Mouse (Mus musculus): ENCODE results near the gene Riok1.
A peak's percentile ranks its signal among the peaks of the same experiment; 100 is the strongest.

Riok1 gene

GRCm38 (mm10) chr13:38064854-38065663, 28.3 kb downstream of the Riok1 start:
- DNase-seq (ENCODE audit: low spot score) = no peak

GRCm38 (mm10) chr13:38070945-38071344, 34.1 kb downstream of the Riok1 start:
- DNase-seq (ENCODE audit: low spot score) = no peak

GRCm38 (mm10) chr13:38073374-38074307, 36.8 kb downstream of the Riok1 start:
- DNase-seq (ENCODE audit: low spot score) = no peak

- peak; percentile 37 for DNase-seq (ENCODE audit: low spot score)
Measured at GRCm38 (mm10) chr13:38074404-38074803, 37.6 kb downstream of the Riok1 start.

- no peak for DNase-seq (ENCODE audit: low spot score)
Measured at GRCm38 (mm10) chr13:38077113-38077512, 40.3 kb downstream of the Riok1 start.

GRCm38 (mm10) chr13:38078836-38079235, 42.0 kb downstream of the Riok1 start:
- DNase-seq (ENCODE audit: low spot score) = no peak

- no peak for DNase-seq (ENCODE audit: low spot score)
Measured at GRCm38 (mm10) chr13:38079366-38079765, 42.6 kb downstream of the Riok1 start.

- no peak for DNase-seq (ENCODE audit: low spot score)
Measured at GRCm38 (mm10) chr13:38080014-38080413, 43.2 kb downstream of the Riok1 start.

- no peak for DNase-seq (ENCODE audit: low spot score)
Measured at GRCm38 (mm10) chr13:38080725-38081124, 43.9 kb downstream of the Riok1 start.

GRCm38 (mm10) chr13:38081161-38081560, 44.4 kb downstream of the Riok1 start:
- DNase-seq (ENCODE audit: low spot score) = no peak

GRCm38 (mm10) chr13:38086711-38087110, 49.9 kb downstream of the Riok1 start:
- no peak for DNase-seq (ENCODE audit: low spot score)

GRCm38 (mm10) chr13:38088008-38088407, 51.2 kb downstream of the Riok1 start:
- DNase-seq (ENCODE audit: low spot score) = no peak

GRCm38 (mm10) chr13:38089449-38089848, 52.7 kb downstream of the Riok1 start:
- DNase-seq (ENCODE audit: low spot score) = no peak

- peak; percentile 15 for DNase-seq (ENCODE audit: low spot score)
Measured at GRCm38 (mm10) chr13:38089871-38090270, 53.1 kb downstream of the Riok1 start.

GRCm38 (mm10) chr13:38096207-38096606, 59.4 kb downstream of the Riok1 start:
- no peak for DNase-seq (ENCODE audit: low spot score)

GRCm38 (mm10) chr13:38103406-38103805, 66.6 kb downstream of the Riok1 start:
- DNase-seq (ENCODE audit: low spot score) = no peak

- no peak for DNase-seq (ENCODE audit: low spot score)
Measured at GRCm38 (mm10) chr13:38104501-38104900, 67.7 kb downstream of the Riok1 start.

GRCm38 (mm10) chr13:38109081-38109480, 72.3 kb downstream of the Riok1 start:
- DNase-seq (ENCODE audit: low spot score) = no peak

Data from ovary, adult 18-20 months (tissue).